Mouse (Mus musculus) thymus, adult 2 months (tissue): ENCODE measurements around the gene Psmd12.

ENCODE experiments used
- CTCF ChIP-seq: fragments of 200-500 bp; IDR thresholded peaks from 2 replicates; pipeline ENCODE4 v1.5.1; 2012; ENCODE audit warnings: mild to moderate bottlenecking, control low read depth, low read length, moderate library complexity, borderline replicate concordance; ENCODE audit not compliant: control insufficient read depth, poor library complexity, insufficient read depth; ENCODE audit errors: extremely low read depth
- POLR2A ChIP-seq: fragments of 200-500 bp; IDR thresholded peaks from 2 replicates; pipeline ENCODE4 v1.6.1; 2012; ENCODE audit warnings: mild to moderate bottlenecking, low read length, control low read depth, moderate library complexity; ENCODE audit not compliant: control insufficient read depth, poor library complexity, insufficient read depth; ENCODE audit errors: extremely low read depth

GRCm38 (mm10) chr11:107479053-107479861, at the start of gene Psmd12:
- TF ChIP-seq CTCF (peak; percentile 38; the same call in 1 of the 2 replicates), POLR2A (peak; percentile 82)
